Mouse (Mus musculus): ENCODE data around the gene Tgfb3. TPM values are rescaled to one million over a fixed set of nuclear protein-coding genes. Genes with fewer than 3 reads are reported as not detected.

Gene Tgfb3
- total RNA-seq, 1 experiment: 1.7 TPM

DNA sequence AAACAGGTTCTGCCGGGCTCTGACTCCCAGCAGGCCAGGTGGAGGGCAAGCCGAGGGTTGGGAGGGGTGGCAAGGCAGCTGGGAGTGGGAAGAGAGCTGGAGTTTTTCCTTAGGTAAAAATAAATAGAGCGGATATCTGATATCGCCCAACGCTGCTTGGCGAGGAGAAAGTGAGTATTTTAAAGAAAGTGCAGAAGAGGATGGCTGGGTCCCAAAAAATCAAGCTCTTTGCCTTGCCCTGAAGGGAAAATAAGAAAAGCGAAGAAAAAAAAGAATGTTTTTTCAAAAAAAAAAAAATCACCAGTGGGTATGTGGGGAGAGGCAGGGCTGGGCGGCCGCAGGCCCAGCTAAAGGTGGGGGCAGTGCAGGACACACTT, 677 bp downstream of the Tgfb3 start:
- TF ChIP-seq HCFC1 (IDR thresholded peaks at IDR 0.05; ENCODE audit: borderline replicate concordance, insufficient read depth, low read length) (no peak), ZNF384 (IDR thresholded peaks at IDR 0.05; ENCODE audit: low read depth, low read length) (no peak), CHD2 (IDR thresholded peaks at IDR 0.05; ENCODE audit: low read depth, low read length) (no peak), ZC3H11A (IDR thresholded peaks at IDR 0.05; ENCODE audit: borderline replicate concordance, low read depth, low read length) (no peak), MAFK (IDR thresholded peaks at IDR 0.05; ENCODE audit: insufficient read depth, low read depth, low read length) (no peak)
- DNase-seq (ENCODE audit: low read depth, low spot score): no peak
- peak overlapping the region; percentile 65 to 83; a peak in 3 of 4 replicates for H3K4me3 ChIP-seq (ENCODE audit: insufficient read depth in 1 of 2, low read depth in 1 of 2, low read length in 2 of 2, poor library complexity in 1 of 2, severe bottlenecking in 1 of 2)
- H3K9ac ChIP-seq (ENCODE audit: insufficient read depth, low read depth, low read length, poor library complexity, severe bottlenecking): no peak overlapping the region
- H3K9me3 ChIP-seq (ENCODE audit: control insufficient read depth, insufficient read depth, low read depth, low read length): no peaks in the 10 kb centered on the region
- H3K36me3 ChIP-seq (ENCODE audit: control insufficient read depth, insufficient read depth, low read length, poor library complexity, severe bottlenecking): no peaks in the 10 kb centered on the region
- H3K4me1 ChIP-seq (ENCODE audit: control insufficient read depth in 2 of 2, insufficient read depth in 2 of 2, low read length in 2 of 2, poor library complexity in 1 of 2): no peaks in the 10 kb centered on the region; a peak in 1 of 4 replicates
- H3K27ac ChIP-seq (ENCODE audit: insufficient read depth, low read depth, low read length, poor library complexity, severe bottlenecking): no peak overlapping the region
- in situ Hi-C loops (cut with MboI; ENCODE audit: low sequenced_read_pairs in 2 of 2, unreplicated experiment in 2 of 2): no loop called here

DNA sequence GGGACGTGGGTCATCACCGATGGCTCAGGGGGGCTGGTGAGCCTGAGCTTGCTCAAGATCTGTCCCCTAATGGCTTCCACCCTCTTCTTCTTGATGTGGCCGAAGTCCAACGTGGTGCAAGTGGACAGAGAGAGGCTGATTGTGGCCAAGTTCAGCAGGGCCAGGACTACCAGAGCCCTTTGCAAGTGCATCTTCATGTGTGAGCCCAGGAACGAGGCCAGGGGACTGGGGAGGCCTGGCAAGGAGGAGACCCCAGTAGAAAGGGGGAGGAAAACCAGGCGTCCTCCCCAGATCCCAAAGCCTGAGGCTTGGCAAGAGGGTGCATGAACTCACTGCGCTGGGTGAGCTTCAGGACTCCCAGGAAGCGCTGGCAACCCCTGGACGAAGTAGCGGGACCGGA, 1.1 kb downstream of the Tgfb3 start:
- no peak overlapping the region for H3K9ac ChIP-seq (ENCODE audit: insufficient read depth, low read depth, low read length, poor library complexity, severe bottlenecking)
- no peak for DNase-seq (ENCODE audit: low read depth, low spot score)

DNA sequence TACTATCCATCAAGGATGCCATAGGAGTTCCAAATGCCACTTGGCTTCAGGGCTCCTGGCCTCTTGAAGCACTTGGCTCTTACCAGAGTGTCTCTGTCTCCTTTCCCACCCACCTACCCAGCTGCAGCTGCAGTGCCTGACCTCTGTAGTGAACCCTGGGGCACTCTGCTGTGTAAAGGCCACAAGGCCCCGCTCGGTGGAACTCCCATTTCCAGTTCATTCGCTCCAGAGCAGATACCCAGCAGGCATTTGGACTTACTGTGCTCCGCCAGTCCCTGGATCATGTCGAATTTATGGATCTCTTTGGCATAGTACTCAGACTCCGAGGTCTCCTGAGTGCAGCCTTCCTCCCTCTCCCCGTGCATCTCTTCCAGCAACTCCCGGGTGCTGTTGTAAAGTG, 1.5 kb downstream of the Tgfb3 start:
- H3K9me3 ChIP-seq (ENCODE audit: control insufficient read depth, insufficient read depth, low read depth, low read length): no peaks in the 10 kb centered on the region
- DNase-seq (ENCODE audit: low read depth, low spot score): no peak
- no peaks in the 10 kb centered on the region; a peak in 1 of 4 replicates for H3K4me1 ChIP-seq (ENCODE audit: control insufficient read depth in 2 of 2, insufficient read depth in 2 of 2, low read length in 2 of 2, poor library complexity in 1 of 2)
- H3K9ac ChIP-seq (ENCODE audit: insufficient read depth, low read depth, low read length, poor library complexity, severe bottlenecking): no peak overlapping the region
- in situ Hi-C loops (cut with MboI; ENCODE audit: low sequenced_read_pairs in 2 of 2, unreplicated experiment in 2 of 2): no loop called here
- TF ChIP-seq ZC3H11A (IDR thresholded peaks at IDR 0.05; ENCODE audit: borderline replicate concordance, low read depth, low read length): no peak
- no peak for TF ChIP-seq HCFC1 (IDR thresholded peaks at IDR 0.05; ENCODE audit: borderline replicate concordance, insufficient read depth, low read length)
- TF ChIP-seq MAFK (IDR thresholded peaks at IDR 0.05; ENCODE audit: insufficient read depth, low read depth, low read length): no peak
- TF ChIP-seq CHD2 (IDR thresholded peaks at IDR 0.05; ENCODE audit: low read depth, low read length): no peak
- no peak for TF ChIP-seq ZNF384 (IDR thresholded peaks at IDR 0.05; ENCODE audit: low read depth, low read length)
- no peaks in the 10 kb centered on the region for H3K36me3 ChIP-seq (ENCODE audit: control insufficient read depth, insufficient read depth, low read length, poor library complexity, severe bottlenecking)
- no peak overlapping the region for H3K27ac ChIP-seq (ENCODE audit: insufficient read depth, low read depth, low read length, poor library complexity, severe bottlenecking)
- H3K4me3 ChIP-seq (ENCODE audit: insufficient read depth in 1 of 2, low read depth in 1 of 2, low read length in 2 of 2, poor library complexity in 1 of 2, severe bottlenecking in 1 of 2): no peak overlapping the region

More for the DNA sequence above, 1.1 kb downstream of the Tgfb3 start:
- no peak overlapping the region for H3K27ac ChIP-seq (ENCODE audit: insufficient read depth, low read depth, low read length, poor library complexity, severe bottlenecking)
- no peaks in the 10 kb centered on the region for H3K9me3 ChIP-seq (ENCODE audit: control insufficient read depth, insufficient read depth, low read depth, low read length)
- H3K36me3 ChIP-seq (ENCODE audit: control insufficient read depth, insufficient read depth, low read length, poor library complexity, severe bottlenecking): no peaks in the 10 kb centered on the region
- H3K4me3 ChIP-seq (ENCODE audit: insufficient read depth in 1 of 2, low read depth in 1 of 2, low read length in 2 of 2, poor library complexity in 1 of 2, severe bottlenecking in 1 of 2): no peak overlapping the region
- in situ Hi-C loops (cut with MboI; ENCODE audit: low sequenced_read_pairs in 2 of 2, unreplicated experiment in 2 of 2): no loop called here
- no peak for TF ChIP-seq HCFC1 (IDR thresholded peaks at IDR 0.05; ENCODE audit: borderline replicate concordance, insufficient read depth, low read length)
- no peak for TF ChIP-seq CHD2 (IDR thresholded peaks at IDR 0.05; ENCODE audit: low read depth, low read length)
- TF ChIP-seq ZC3H11A (IDR thresholded peaks at IDR 0.05; ENCODE audit: borderline replicate concordance, low read depth, low read length): no peak
- TF ChIP-seq ZNF384 (IDR thresholded peaks at IDR 0.05; ENCODE audit: low read depth, low read length): no peak
- TF ChIP-seq MAFK (IDR thresholded peaks at IDR 0.05; ENCODE audit: insufficient read depth, low read depth, low read length): no peak
- H3K4me1 ChIP-seq (ENCODE audit: control insufficient read depth in 2 of 2, insufficient read depth in 2 of 2, low read length in 2 of 2, poor library complexity in 1 of 2): no peaks in the 10 kb centered on the region; a peak in 1 of 4 replicates

DNA sequence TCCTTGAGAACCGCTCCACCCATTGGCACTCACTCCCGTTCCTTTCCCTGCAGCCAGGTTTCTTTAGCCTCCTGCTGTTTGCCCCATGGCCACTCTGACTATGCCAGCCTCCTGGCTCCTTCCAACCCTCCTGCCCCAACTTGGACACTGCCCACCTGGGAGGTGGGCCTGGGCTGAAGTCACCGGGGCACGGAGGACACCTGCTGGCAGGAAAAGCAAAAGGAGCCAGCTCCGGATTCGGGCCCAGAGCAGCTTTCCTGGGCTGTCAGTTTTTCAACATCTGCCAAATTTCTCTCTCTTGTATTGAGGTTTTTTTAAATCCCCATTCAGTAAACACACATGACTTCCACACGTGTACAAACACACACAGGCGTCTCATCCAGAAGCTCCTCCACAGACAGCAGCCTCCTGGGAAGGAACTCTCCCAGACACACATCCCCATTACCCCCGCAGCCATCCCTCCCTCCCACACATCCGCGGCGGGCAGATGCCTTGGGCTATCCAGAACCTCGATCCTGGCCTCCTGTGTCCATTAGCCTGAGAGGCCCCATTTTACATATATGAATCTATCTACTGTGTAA, 2.4 kb downstream of the Tgfb3 start:
- Histone ChIP-seq H3K36me3 (ENCODE audit: control insufficient read depth, insufficient read depth, low read length, poor library complexity, severe bottlenecking) (no peaks in the 10 kb centered on the region), H3K9me3 (ENCODE audit: control insufficient read depth, insufficient read depth, low read depth, low read length) (no peaks in the 10 kb centered on the region), H3K27ac (ENCODE audit: insufficient read depth, low read depth, low read length, poor library complexity, severe bottlenecking) (no peak overlapping the region), H3K9ac (ENCODE audit: insufficient read depth, low read depth, low read length, poor library complexity, severe bottlenecking) (no peak overlapping the region), H3K4me1 (ENCODE audit: control insufficient read depth in 2 of 2, insufficient read depth in 2 of 2, low read length in 2 of 2, poor library complexity in 1 of 2) (no peaks in the 10 kb centered on the region), H3K4me3 (ENCODE audit: insufficient read depth in 1 of 2, low read depth in 1 of 2, low read length in 2 of 2, poor library complexity in 1 of 2, severe bottlenecking in 1 of 2) (no peak overlapping the region)
- DNase-seq (ENCODE audit: low read depth, low spot score): no peak
- in situ Hi-C loops (cut with MboI; ENCODE audit: low sequenced_read_pairs in 2 of 2, unreplicated experiment in 2 of 2): no loop called here
- TF ChIP-seq ZC3H11A (IDR thresholded peaks at IDR 0.05; ENCODE audit: borderline replicate concordance, low read depth, low read length): no peak
- no peak for TF ChIP-seq HCFC1 (IDR thresholded peaks at IDR 0.05; ENCODE audit: borderline replicate concordance, insufficient read depth, low read length)
- TF ChIP-seq MAFK (IDR thresholded peaks at IDR 0.05; ENCODE audit: insufficient read depth, low read depth, low read length): no peak
- TF ChIP-seq ZNF384 (IDR thresholded peaks at IDR 0.05; ENCODE audit: low read depth, low read length): no peak
- no peak for TF ChIP-seq CHD2 (IDR thresholded peaks at IDR 0.05; ENCODE audit: low read depth, low read length)
